Mouse (Mus musculus): ENCODE results near the gene Ptbp2. TPM values are rescaled to one million over a fixed set of nuclear protein-coding genes. Genes with fewer than 3 reads are reported as not detected.

Ptbp2 gene
- polyA plus RNA-seq, 1 experiment from 2014 or later: 384 TPM

DNA sequence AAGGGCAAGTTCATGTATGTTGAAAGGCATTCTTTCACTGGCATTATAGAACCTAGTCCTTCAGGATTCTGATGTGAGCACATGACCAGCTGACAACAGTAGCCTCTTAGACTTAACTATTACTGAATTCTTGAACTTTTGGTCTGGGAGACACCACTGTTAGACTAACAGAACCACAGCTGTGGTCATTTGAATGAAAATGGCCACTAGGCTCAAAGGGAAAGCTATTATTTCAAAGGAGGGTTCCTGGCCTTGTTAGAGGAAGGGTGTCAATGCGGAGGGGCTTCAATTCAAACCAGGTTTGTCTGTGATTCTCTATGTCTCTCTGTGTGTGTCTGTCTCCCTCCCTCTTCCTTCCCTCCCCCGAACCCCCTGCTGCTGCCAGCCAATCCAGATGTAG lies 5.8 kb downstream of the Ptbp2 start:
- Histone ChIP-seq H3K27ac (replicated peaks; ENCODE audit: low read depth, low read length) (no peak overlapping the region), H3K27me3 (ENCODE audit: control insufficient read depth, insufficient read depth, low read length) (no peaks in the 10 kb centered on the region), H3K36me3 (ENCODE audit: control insufficient read depth, insufficient read depth, low read length) (no peaks in the 10 kb centered on the region), H3K4me2 (ENCODE audit: low read length) (peak overlapping the region; percentile 28), H3K9ac (replicated peaks; ENCODE audit: low read length) (no peak overlapping the region), H3K4me3 (replicated peaks; ENCODE audit: low read depth, low read length) (no peak overlapping the region), H3K9me3 (ENCODE audit: control insufficient read depth, low read length) (no peaks in the 10 kb centered on the region), H3K4me1 (ENCODE audit: control insufficient read depth, insufficient read depth, low read length) (peaks cover 18% of the 10 kb centered on the region)
- ATAC-seq (ENCODE audit: low FRiP score, low TSS enrichment) (no peak), DNase-seq (no peak)
- WGBS: 61% methylated on average over 2 of the region's 2 CpGs

DNA sequence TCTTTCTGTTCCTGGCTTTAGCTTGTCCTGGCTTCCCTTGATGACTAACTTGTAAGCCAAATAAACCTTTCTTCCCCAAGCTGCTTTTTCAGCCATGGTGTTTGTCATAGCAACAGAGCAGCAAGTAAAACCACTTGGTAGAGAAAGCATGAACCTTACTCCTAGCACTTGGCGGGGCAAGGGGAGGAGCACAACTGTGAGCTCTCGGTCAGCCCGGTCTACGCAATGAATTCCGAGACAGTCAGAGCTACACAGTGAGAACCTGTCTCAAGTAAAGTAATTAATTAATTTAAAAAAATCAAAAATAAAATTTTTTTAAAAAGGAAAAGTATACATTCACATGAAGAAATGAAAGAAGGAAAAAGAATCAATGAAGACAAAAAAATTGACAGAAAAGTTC lies 8.1 kb downstream of the Ptbp2 start:
- H3K36me3 ChIP-seq (ENCODE audit: control insufficient read depth, insufficient read depth, low read length): no peaks in the 10 kb centered on the region
- no peak overlapping the region for H3K4me3 ChIP-seq (replicated peaks; ENCODE audit: low read depth, low read length)
- no peak overlapping the region for H3K27ac ChIP-seq (replicated peaks; ENCODE audit: low read depth, low read length)
- no peak for DNase-seq
- H3K27me3 ChIP-seq (ENCODE audit: control insufficient read depth, insufficient read depth, low read length): no peaks in the 10 kb centered on the region
- peaks cover 18% of the 10 kb centered on the region for H3K4me1 ChIP-seq (ENCODE audit: control insufficient read depth, insufficient read depth, low read length)
- H3K9me3 ChIP-seq (ENCODE audit: control insufficient read depth, low read length): no peaks in the 10 kb centered on the region
- no peak overlapping the region for H3K4me2 ChIP-seq (ENCODE audit: low read length)
- WGBS: 86% methylated on average over 5 of the region's 5 CpGs
- ATAC-seq (ENCODE audit: low FRiP score, low TSS enrichment): no peak
- no peak overlapping the region for H3K9ac ChIP-seq (replicated peaks; ENCODE audit: low read length)

DNA sequence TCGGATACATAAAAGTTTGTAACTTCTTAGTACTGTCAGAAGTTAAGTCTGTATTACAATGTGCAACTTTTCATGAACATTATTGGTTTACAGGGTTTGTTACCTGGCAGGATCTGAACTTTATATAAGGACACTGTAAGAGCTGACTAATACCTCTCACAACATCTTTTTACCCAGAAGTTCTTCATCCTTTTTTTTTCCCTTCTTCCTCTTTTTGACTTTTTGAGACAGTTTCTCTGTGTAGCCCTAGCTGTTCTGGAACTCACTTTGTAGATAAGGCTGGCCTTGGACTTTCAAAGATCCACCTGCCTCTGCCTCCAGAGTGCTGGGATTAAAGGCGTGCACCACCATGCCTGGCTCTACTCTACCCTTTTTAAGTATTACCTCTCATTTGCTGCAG lies 11.5 kb downstream of the Ptbp2 start:
- DNase-seq: no peak
- Histone ChIP-seq H3K9me3 (ENCODE audit: control insufficient read depth, low read length) (no peaks in the 10 kb centered on the region), H3K9ac (replicated peaks; ENCODE audit: low read length) (no peak overlapping the region), H3K4me1 (ENCODE audit: control insufficient read depth, insufficient read depth, low read length) (peaks cover 2% of the 10 kb centered on the region; the same call in 1 of the 2 replicates), H3K4me3 (replicated peaks; ENCODE audit: low read depth, low read length) (no peak overlapping the region), H3K36me3 (ENCODE audit: control insufficient read depth, insufficient read depth, low read length) (no peaks in the 10 kb centered on the region), H3K4me2 (ENCODE audit: low read length) (no peak overlapping the region), H3K27me3 (ENCODE audit: control insufficient read depth, insufficient read depth, low read length) (no peaks in the 10 kb centered on the region), H3K27ac (replicated peaks; ENCODE audit: low read depth, low read length) (no peak overlapping the region)
- ATAC-seq (ENCODE audit: low FRiP score, low TSS enrichment): no peak
- 95% methylated on average over 2 of the region's 2 CpGs for WGBS

DNA sequence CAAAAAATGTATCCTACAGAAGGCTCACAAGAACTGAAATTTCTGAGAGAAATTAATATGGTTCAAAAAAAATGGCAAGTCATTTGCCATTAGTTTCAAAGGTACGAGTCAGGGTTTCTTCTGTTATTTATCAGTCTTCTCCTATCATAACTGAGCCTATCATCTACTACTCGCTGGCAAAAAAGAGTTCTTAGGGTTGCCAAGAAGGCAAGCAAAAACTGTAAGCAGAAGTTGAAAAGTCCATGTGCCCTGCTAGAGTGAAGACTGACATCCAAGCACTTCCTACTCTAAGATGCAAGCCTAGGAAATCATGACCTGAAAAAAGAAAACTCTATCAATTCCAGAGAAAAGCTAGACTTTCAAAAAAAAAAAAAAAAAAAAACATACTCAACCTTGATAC lies 20.5 kb downstream of the Ptbp2 start:
- ATAC-seq (ENCODE audit: low FRiP score, low TSS enrichment) (no peak), DNase-seq (no peak)
- 93% methylated on average over 2 of the region's 2 CpGs for whole genome bisulfite sequencing
- H3K4me2 ChIP-seq (ENCODE audit: low read length): no peak overlapping the region
- H3K27me3 ChIP-seq (ENCODE audit: control insufficient read depth, insufficient read depth, low read length): no peaks in the 10 kb centered on the region
- no peak overlapping the region for H3K27ac ChIP-seq (replicated peaks; ENCODE audit: low read depth, low read length)
- H3K9ac ChIP-seq (replicated peaks; ENCODE audit: low read length): no peak overlapping the region
- H3K36me3 ChIP-seq (ENCODE audit: control insufficient read depth, insufficient read depth, low read length): peaks cover 16% of the 10 kb centered on the region
- no peaks in the 10 kb centered on the region for H3K9me3 ChIP-seq (ENCODE audit: control insufficient read depth, low read length)
- no peaks in the 10 kb centered on the region for H3K4me1 ChIP-seq (ENCODE audit: control insufficient read depth, insufficient read depth, low read length)
- H3K4me3 ChIP-seq (replicated peaks; ENCODE audit: low read depth, low read length): no peak overlapping the region

DNA sequence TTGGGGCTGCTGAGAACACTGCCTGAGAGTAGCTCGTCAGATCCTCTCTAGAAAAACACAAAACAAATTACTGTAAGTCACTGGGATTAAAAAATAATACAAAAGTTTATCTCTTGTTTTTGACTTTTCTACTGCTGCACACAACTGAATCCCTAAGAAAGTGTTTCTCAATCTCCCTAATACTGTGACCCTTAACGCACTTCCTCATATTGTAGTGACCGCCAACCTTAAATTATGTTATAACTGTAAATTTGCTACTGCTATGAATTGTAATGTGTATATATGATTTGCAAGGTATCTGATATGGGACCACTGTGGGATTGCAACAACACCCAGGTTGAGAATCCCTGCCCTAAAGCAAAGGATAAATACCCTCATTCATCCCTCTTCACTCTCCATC lies 22.5 kb downstream of the Ptbp2 start:
- no peaks in the 10 kb centered on the region for H3K4me1 ChIP-seq (ENCODE audit: control insufficient read depth, insufficient read depth, low read length)
- DNase-seq (no peak), ATAC-seq (ENCODE audit: low FRiP score, low TSS enrichment) (no peak)
- H3K27me3 ChIP-seq (ENCODE audit: control insufficient read depth, insufficient read depth, low read length): no peaks in the 10 kb centered on the region
- H3K9me3 ChIP-seq (ENCODE audit: control insufficient read depth, low read length): no peaks in the 10 kb centered on the region
- H3K27ac ChIP-seq (replicated peaks; ENCODE audit: low read depth, low read length): no peak overlapping the region
- H3K36me3 ChIP-seq (ENCODE audit: control insufficient read depth, insufficient read depth, low read length): peaks cover 19% of the 10 kb centered on the region
- no peak overlapping the region for H3K4me2 ChIP-seq (ENCODE audit: low read length)
- WGBS: 95% methylated on average over 3 of the region's 3 CpGs
- H3K4me3 ChIP-seq (replicated peaks; ENCODE audit: low read depth, low read length): no peak overlapping the region
- H3K9ac ChIP-seq (replicated peaks; ENCODE audit: low read length): no peak overlapping the region

DNA sequence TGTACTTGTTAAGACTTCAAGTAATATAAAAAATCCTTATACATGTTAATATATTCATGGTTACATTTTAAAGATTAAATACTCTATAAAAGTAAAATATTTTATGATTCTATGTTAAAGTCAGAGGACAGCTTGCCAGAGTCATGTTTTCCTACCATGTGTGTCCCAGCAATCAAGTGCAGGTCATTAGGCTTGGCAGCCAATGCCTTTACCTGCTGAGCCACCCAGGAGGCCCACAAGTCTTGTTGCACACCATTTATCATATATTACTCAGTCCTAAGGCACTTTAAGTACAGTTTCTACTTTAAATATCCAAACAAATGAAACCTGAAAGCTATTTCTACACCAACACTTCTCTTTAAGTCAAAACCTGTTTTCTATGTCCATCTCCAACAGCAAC lies 30.5 kb downstream of the Ptbp2 start:
- H3K4me3 ChIP-seq (replicated peaks; ENCODE audit: low read depth, low read length): no peak overlapping the region
- ATAC-seq (ENCODE audit: low FRiP score, low TSS enrichment): no peak
- no peaks in the 10 kb centered on the region for H3K27me3 ChIP-seq (ENCODE audit: control insufficient read depth, insufficient read depth, low read length)
- DNase-seq: no peak
- H3K36me3 ChIP-seq (ENCODE audit: control insufficient read depth, insufficient read depth, low read length): peaks cover 16% of the 10 kb centered on the region; the same call in 1 of the 2 replicates
- no peak overlapping the region for H3K9ac ChIP-seq (replicated peaks; ENCODE audit: low read length)
- no peaks in the 10 kb centered on the region for H3K4me1 ChIP-seq (ENCODE audit: control insufficient read depth, insufficient read depth, low read length)
- no peak overlapping the region for H3K27ac ChIP-seq (replicated peaks; ENCODE audit: low read depth, low read length)
- no peak overlapping the region for H3K4me2 ChIP-seq (ENCODE audit: low read length)
- H3K9me3 ChIP-seq (ENCODE audit: control insufficient read depth, low read length): no peaks in the 10 kb centered on the region

DNA sequence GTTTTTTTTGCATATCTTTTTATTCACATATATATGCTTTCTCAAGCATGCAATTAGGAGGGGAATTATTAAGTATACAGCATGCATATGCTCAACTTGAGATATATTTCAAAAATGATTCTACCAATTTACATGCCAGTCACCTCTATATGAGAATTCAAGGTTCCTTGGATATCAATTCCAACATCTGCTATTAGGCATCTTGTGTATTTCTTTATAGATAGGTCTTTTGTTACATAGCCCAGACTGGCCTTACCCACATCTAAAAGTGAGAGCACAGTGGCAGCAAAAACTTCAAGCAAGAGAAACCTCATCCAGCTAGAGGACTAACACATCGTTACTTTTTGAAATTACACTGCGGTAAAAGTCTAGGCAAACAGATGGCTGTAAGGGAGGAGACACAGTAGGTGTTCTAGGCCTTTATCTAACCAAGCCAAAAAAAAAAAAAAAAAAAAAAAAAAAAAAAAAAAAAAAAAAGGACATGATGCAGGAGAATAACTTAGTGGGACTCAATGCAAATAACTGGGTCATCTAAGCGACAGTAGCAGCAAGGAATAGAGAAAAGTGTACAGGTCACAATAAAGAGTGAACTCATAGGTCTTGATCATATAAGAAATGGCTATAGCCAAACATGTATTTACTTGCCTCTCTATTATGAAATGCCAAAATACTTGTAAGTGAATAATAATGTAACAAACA lies 34.6 kb downstream of the Ptbp2 start:
- H3K4me1 ChIP-seq (ENCODE audit: control insufficient read depth, insufficient read depth, low read length): no peaks in the 10 kb centered on the region
- peaks cover 13% of the 10 kb centered on the region; the same call in 1 of the 2 replicates for H3K36me3 ChIP-seq (ENCODE audit: control insufficient read depth, insufficient read depth, low read length)
- no peak overlapping the region for H3K4me2 ChIP-seq (ENCODE audit: low read length)
- no peak overlapping the region for H3K9ac ChIP-seq (replicated peaks; ENCODE audit: low read length)
- H3K4me3 ChIP-seq (replicated peaks; ENCODE audit: low read depth, low read length): no peak overlapping the region
- no peak overlapping the region for H3K27ac ChIP-seq (replicated peaks; ENCODE audit: low read depth, low read length)
- no peaks in the 10 kb centered on the region for H3K9me3 ChIP-seq (ENCODE audit: control insufficient read depth, low read length)
- 85% methylated on average over 3 of the region's 3 CpGs for WGBS
- no peaks in the 10 kb centered on the region for H3K27me3 ChIP-seq (ENCODE audit: control insufficient read depth, insufficient read depth, low read length)
- ATAC-seq (ENCODE audit: low FRiP score, low TSS enrichment) (no peak), DNase-seq (no peak)

DNA sequence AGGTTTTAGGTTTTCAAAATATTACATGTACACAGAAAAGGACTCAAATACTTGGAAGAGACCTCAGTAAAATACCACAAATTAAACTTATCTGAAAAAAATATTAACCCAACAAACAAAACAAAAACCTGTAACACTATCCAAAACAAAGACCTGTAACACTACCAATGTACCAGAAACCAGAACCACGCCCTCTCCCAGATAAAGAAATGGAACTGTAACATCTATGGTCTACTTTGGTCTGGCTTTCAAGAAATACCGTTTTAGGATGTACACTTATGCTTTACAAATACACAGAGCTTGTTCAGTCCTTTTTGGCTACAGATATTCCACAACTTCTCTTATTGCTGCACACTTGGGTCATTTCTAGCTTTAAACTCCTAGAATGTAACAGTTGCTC lies 35.1 kb downstream of the Ptbp2 start:
- Histone ChIP-seq H3K9me3 (ENCODE audit: control insufficient read depth, low read length) (no peaks in the 10 kb centered on the region), H3K9ac (replicated peaks; ENCODE audit: low read length) (no peak overlapping the region), H3K4me1 (ENCODE audit: control insufficient read depth, insufficient read depth, low read length) (no peaks in the 10 kb centered on the region), H3K4me2 (ENCODE audit: low read length) (no peak overlapping the region), H3K27ac (replicated peaks; ENCODE audit: low read depth, low read length) (no peak overlapping the region), H3K27me3 (ENCODE audit: control insufficient read depth, insufficient read depth, low read length) (no peaks in the 10 kb centered on the region), H3K4me3 (replicated peaks; ENCODE audit: low read depth, low read length) (no peak overlapping the region), H3K36me3 (ENCODE audit: control insufficient read depth, insufficient read depth, low read length) (peaks cover 16% of the 10 kb centered on the region)
- WGBS: 98% methylated on average over 2 of the region's 2 CpGs
- ATAC-seq (ENCODE audit: low FRiP score, low TSS enrichment): no peak
- no peak for DNase-seq

DNA sequence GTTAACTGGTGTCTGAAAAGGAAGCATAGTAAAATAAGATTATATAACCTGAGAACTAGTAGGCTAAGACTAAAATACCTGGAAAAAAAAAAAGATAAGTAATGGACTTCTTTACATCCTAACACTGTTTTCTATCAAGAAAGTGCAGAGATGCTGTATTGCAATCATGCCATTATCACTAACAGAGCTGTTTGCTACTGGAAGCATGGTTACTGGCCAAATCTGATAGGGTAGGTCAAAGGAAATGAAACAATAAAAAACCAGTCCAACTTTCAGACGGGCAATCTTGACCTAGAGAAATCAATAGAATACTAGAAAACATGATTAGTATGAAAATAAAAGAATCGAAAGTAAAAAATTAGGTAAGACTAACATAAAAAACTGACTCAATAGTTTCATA lies 37.6 kb downstream of the Ptbp2 start:
- Histone ChIP-seq H3K4me2 (ENCODE audit: low read length) (no peak overlapping the region), H3K27me3 (ENCODE audit: control insufficient read depth, insufficient read depth, low read length) (no peaks in the 10 kb centered on the region), H3K27ac (replicated peaks; ENCODE audit: low read depth, low read length) (no peak overlapping the region), H3K36me3 (ENCODE audit: control insufficient read depth, insufficient read depth, low read length) (peaks cover 22% of the 10 kb centered on the region), H3K9me3 (ENCODE audit: control insufficient read depth, low read length) (no peaks in the 10 kb centered on the region), H3K4me3 (replicated peaks; ENCODE audit: low read depth, low read length) (no peak overlapping the region), H3K9ac (replicated peaks; ENCODE audit: low read length) (no peak overlapping the region), H3K4me1 (ENCODE audit: control insufficient read depth, insufficient read depth, low read length) (no peaks in the 10 kb centered on the region)
- ATAC-seq (ENCODE audit: low FRiP score, low TSS enrichment) (no peak), DNase-seq (no peak)
- WGBS: 89% methylated on average over 2 of the region's 2 CpGs
